ENCODE assay signal across 10 mouse cellular contexts in genomic region chr4:131771384-131771783, GRCm38 (mm10).
DNase-seq lines count a peak whose midpoint lies in the region; ATAC-seq and TF ChIP-seq lines count a peak whose summit lies in the region.
"Had no signal": no experiment of that assay in that cellular context is flagged by ENCODE, and none has a peak within 500 bp of the region (broad histone marks: within the 10 kb centered on the region; RNA-seq: fewer than 3 reads in every experiment).

No protein-coding gene starts in this region.

- H3K4me1 ChIP-seq in forebrain, postnatal 0 days (ENCODE audit: insufficient read depth), result no peaks in the 10 kb centered on the region
- H3K4me1 ChIP-seq in forebrain, embryonic 11.5 days (replicated peaks; ENCODE audit: control insufficient read depth, insufficient read depth, low read length), result no peaks in the 10 kb centered on the region

- H3K4me3 ChIP-seq in forebrain, postnatal 0 days (ENCODE audit: low read depth, low read length), result no peak overlapping the region
- no peak overlapping the region for H3K4me3 ChIP-seq in forebrain, embryonic 11.5 days (ENCODE audit: low read depth, low read length)
- H3K4me3 ChIP-seq: erythroblast, embryonic 14.5 days had no signal

- H3K27ac ChIP-seq in forebrain, postnatal 0 days (ENCODE audit: low read depth, low read length), result no peak overlapping the region
- no peak overlapping the region for H3K27ac ChIP-seq in forebrain, embryonic 11.5 days (ENCODE audit: low read depth, low read length)
- H3K27ac ChIP-seq: kidney, postnatal 0 days had no signal

- 66% methylated on average over 11 of the region's 11 CpGs for WGBS in forebrain, postnatal 0 days
- 87% methylated on average over 11 of the region's 11 CpGs for WGBS in forebrain, embryonic 11.5 days

- no peaks in the 10 kb centered on the region for H3K27me3 ChIP-seq in forebrain, postnatal 0 days (ENCODE audit: insufficient read depth, low read length)
- H3K27me3 ChIP-seq in forebrain, embryonic 11.5 days (ENCODE audit: control insufficient read depth, insufficient read depth, low read length), result no peaks in the 10 kb centered on the region

- H3K4me2 ChIP-seq in forebrain, postnatal 0 days (ENCODE audit: low read depth), result no peak overlapping the region
- H3K4me2 ChIP-seq in forebrain, embryonic 11.5 days (ENCODE audit: low read depth, low read length, severe bottlenecking), result no peak overlapping the region

- TF ChIP-seq CTCF in forebrain, postnatal 0 days (IDR thresholded peaks at IDR 0.05; ENCODE audit: low read depth), result no peak

- peak; percentile 46 for DNase-seq in forebrain, postnatal 0 days
- DNase-seq in forebrain, embryonic 11.5 days (ENCODE audit: low spot score), result no peak
- peak; percentile 49 for DNase-seq in kidney, adult 18-20 months
- DNase-seq in kidney, postnatal 4 days, result no peak
- DNase-seq in adrenal gland, postnatal 10 days, result peak; percentile 19
- DNase-seq in kidney, postnatal 14 days, result peak; percentile 46
- DNase-seq in spleen, adult 12 weeks (ENCODE audit: low spot score), result no peak
- no peak for DNase-seq in left cerebral cortex, adult 8-10 months (ENCODE audit: low spot score in 2 of 2)

- ATAC-seq in forebrain, postnatal 0 days, result peak; percentile 69
- ATAC-seq in forebrain, embryonic 11.5 days (replicated peaks; ENCODE audit: low FRiP score), result no peak

- no peak overlapping the region for H3K9ac ChIP-seq in forebrain, postnatal 0 days
- H3K9ac ChIP-seq in forebrain, embryonic 11.5 days (ENCODE audit: low read length), result no peak overlapping the region

- no peaks in the 10 kb centered on the region for H3K9me3 ChIP-seq in forebrain, postnatal 0 days (ENCODE audit: low read length)
- no peaks in the 10 kb centered on the region for H3K9me3 ChIP-seq in forebrain, embryonic 11.5 days (ENCODE audit: control insufficient read depth, low read length)

- H3K36me3 ChIP-seq in forebrain, postnatal 0 days (ENCODE audit: insufficient read depth), result peaks cover 9% of the 10 kb centered on the region; the same call in 1 of the 2 replicates
- peaks cover 7% of the 10 kb centered on the region for H3K36me3 ChIP-seq in forebrain, embryonic 11.5 days (ENCODE audit: control insufficient read depth, insufficient read depth, low read length)

Comparison
In these comparisons a context has a peak if more than half of its experiments do, and no peak if none do; other contexts are left out.
1. DNase-seq: peak in forebrain, postnatal 0 days (single experiment), kidney, adult 18-20 months (single experiment), adrenal gland, postnatal 10 days (single experiment) and kidney, postnatal 14 days (single experiment); none in forebrain, embryonic 11.5 days (single experiment), kidney, postnatal 4 days (0 of 2), spleen, adult 12 weeks (single experiment) and left cerebral cortex, adult 8-10 months (0 of 2).